Mouse (Mus musculus): ENCODE results near the gene 1700125H20Rik.
"Not testable (repeated sequence)": the region's sequence is repeated elsewhere in the genome, so short reads cannot be mapped to it uniquely, and the experiment has no call there.

1700125H20Rik gene

DNA sequence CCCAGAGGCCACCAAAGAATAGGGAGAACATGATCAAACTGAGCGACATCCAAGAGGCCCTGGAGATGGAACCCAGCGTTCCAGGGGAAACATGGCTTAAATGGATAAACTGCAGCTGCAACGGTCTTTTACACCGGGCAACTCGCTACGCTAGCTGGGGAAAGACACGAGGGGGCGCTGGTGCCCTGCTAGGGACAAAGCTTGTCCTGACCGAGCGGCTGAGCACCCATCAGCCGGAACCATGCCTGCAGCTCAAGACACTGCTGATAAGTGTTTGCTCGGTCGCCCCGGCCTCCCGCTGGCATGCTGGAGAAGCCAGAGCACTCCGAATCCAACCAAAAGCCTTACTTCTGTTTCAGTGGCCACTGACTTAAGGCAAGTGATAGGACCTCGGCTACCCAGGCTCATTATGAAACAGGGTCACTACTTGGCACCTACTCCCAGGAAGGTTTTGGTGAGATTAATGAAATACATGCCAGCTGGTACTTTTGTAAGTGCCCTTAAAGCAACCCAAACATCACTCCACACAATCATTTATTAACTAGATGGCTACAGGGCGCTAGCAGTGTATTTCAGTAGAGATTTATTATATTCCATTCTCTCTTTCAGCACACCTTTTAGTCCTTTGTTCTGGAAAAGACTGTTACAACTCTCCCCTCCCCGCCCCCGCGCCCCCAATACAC lies at the start of gene 1700125H20Rik:
TSS of gene 1700125H20Rik (plus strand) at position 347 of the 683 bp plus-strand sequence.
- CTCF ChIA-PET: interaction anchor here (0.6 to 0.9 kb wide), 3 partner anchors 9 to 139 kb away, joined by 3 read pairs; no protein-coding TSS in a partner anchor

DNA sequence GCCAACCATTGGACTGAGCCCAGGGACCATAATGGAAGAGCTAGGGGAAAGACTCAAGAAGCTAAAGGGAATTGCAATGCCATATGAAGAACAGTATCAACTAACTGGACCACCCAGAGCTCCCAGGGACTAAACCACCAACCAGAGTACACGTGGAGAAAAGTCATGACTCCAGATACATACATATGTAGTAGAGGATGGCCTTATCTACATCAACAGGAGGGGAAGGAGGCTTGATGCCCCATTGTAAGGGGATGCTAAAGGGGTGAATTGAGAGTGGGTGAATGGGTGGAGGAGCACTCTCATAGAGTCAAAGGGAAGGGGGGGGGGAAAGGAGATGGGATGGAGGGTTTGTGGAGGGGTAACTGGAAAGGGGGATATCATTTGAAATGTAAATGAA lies 48.1 kb upstream of the 1700125H20Rik start:
- CTCF ChIA-PET: no interaction called here

DNA sequence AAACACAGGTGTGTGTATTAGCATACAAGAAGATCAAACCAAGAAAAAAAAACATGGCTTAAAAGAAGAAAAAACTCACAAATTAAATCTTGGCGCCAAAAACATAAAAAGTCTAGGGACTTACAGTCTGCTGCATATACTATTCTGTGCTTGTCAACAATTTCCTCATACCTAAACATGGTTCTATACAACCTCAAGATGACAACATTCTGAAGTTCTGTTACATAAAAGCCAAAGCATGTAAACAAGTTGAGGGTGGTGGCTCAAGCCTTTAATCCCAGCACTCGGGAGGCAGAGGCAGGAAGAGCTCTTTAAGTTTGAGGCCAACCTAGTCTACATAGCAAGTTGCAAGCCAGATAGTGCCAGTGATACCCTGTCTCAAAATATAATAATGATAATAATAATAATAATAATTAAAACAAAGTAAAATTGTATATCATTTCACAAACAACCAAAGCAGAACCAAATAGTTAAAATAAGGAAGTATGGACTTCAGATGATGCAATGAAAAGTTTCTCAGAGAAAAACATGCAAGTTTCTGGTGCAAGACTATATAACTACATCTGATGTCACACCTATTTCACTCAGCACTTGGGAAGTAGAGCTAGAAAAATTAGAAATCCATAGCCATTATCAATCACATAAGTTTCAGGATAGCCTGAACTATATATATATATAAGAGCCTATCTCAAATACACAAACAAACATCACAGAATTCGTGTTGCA lies 46.8 kb upstream of the 1700125H20Rik start:
- CTCF ChIA-PET: no interaction called here

DNA sequence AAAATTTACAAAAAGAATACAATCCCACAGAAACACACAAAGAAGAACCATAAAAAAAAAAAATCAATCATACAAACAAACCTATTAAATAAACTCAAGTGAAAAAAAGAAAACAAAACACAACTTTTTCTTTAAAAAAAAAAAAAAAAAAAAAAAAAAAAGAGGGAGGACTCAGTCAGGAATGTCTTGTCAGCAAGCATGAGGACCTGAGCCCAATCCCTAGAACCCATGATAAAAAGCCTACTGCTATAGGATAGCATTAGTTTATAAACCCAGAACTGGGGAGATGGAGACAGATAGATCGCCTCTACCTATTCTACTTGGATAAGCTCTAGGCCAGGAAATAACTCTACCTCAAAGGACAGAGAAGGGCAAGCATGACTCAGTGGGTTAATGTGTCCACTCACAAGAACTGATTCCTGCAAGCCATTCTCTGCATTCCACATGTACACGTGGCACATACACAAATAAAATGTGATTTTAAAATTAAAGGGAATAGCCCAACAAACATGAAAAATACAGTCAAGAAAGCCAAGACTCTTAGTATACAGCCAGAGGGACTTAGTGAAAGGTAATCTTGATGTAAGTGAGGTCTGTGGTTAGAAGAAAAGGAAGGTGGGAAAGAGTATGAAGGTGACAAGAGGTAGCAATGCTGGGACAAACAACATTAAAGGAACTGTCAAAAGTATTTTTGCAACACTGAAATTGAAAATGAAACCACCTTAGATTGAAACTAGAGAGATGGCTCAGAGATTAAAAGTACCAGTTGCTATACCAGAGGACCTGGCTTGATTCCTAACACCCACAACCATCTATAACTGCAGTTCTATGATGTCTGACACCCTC lies 43.7 kb upstream of the 1700125H20Rik start:
- CTCF ChIA-PET: no interaction called here

DNA sequence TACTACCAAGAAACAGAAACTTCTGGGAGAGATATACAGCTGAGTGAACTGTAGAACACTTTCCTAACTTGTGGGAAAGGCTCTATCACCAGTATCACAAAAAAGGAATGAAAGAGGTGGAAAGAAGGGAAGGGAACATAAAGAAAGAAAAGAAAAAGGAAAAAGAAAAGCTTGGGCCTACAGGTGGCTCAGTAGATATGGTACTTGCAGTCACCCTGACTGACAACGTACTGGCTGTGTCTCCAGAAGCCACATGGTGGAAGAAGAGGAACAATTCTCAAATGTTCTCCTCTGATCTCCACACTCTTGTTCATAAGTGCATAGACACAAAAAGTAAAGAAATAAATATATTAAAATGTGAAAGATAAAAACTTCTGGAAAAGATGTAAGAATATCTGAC lies 41.3 kb upstream of the 1700125H20Rik start:
- CTCF ChIA-PET: no interaction called here

DNA sequence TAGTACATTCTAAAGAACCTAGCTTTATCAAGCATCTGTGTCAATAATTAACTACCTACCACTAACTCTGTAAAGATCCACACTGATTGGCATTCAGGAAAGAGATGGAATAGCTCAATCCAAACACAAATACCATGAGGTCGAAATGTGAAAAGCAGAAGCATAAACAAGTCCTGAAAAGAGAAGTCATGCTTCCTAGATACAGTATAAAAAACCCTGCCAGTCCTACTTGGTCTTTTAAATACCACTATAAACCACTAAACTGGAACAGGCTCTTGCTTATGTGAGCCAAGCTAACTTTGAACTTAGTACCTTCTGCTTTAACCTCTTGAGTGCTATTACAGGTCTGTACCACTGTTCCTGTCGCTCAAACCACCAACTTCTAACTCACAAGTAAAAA lies 38.7 kb upstream of the 1700125H20Rik start:
- CTCF ChIA-PET: no interaction called here

DNA sequence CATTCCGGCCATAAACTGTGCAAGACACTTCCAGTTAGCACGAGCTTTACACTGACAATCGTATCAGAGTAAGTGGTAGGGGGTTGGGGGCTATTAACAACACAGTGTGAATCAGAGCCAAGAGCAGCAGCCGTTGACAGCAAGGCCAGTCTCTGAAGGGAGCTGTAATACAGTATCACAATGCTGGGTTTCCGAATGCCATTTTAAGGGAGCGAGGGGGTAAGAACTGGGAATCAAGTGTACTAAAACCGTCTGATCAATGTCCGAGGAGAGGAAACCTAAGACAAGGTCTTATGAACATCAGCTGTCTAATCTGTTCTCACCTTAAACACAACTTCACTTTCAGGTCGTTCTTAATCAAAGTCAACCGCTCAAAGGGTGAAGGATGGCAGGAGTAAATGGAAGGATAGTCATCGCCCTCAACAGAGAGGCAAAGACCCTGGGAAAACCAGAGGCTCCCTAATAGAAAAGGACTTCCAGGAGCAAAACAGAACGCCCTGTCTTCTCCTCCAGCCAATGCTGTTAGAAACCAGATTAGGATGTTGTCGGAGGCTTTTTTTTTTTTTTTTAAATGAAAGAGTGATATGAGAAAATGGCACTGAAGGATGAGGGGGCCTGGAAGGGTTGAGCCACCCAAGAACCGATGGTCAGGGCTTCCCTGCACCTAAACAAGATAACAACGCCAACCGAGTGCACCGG lies 31.3 kb upstream of the 1700125H20Rik start:
- CTCF ChIA-PET: no interaction called here

DNA sequence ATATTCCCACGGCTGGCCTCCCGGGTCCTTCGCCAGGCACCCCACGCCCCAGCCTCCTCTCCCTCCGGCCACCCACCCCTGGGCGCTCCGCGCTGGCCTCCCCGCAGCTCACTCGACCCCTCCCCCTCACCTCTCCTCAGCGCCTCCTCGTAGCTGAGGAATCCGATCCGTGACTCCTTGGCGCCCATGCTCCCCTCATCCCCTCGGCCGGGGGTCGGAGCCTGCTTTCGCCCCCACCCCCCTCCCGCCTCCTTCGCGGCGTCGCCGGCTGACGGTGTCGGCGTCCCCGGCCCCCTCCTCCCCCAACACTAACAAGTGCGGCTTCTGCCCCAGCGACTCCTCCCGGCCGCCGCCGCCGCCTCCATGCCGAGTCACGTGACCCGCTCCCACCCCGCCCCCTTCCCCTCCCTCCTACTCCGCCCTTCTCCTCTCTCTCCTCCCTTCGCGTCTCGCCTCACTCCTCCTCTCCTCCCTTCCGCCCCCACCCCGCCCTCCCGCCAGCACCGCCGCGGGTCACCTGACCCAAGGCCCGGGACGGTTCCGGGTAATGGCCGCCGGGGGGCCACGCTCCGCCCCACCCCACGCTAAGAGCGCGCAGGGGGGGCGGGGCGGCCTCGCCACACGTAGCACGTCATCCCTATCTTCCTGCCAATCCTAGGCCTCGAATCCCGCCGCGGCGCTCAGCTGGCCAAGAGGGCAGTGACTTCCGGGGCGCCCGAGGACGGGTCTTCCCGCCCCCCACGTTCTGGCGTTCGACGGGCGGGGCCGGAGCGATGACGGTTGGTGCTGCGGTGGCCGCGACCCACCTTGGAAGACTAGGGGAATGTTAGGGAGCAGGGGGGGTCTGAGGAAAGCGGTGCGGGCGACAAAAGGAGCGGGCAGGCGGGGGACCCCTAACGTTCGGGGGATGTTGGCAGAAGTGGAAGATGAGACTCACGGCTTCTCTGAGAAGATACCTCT lies 30.3 kb upstream of the 1700125H20Rik start, which contains the start of gene Usp32:
TSS of gene Usp32 (minus strand) at position 581 of the 960 bp plus-strand sequence.
- CTCF ChIA-PET: interaction anchor here (0.6 kb wide), 1 partner anchor 118 kb away, joined by 3 read pairs; no protein-coding TSS in a partner anchor

DNA sequence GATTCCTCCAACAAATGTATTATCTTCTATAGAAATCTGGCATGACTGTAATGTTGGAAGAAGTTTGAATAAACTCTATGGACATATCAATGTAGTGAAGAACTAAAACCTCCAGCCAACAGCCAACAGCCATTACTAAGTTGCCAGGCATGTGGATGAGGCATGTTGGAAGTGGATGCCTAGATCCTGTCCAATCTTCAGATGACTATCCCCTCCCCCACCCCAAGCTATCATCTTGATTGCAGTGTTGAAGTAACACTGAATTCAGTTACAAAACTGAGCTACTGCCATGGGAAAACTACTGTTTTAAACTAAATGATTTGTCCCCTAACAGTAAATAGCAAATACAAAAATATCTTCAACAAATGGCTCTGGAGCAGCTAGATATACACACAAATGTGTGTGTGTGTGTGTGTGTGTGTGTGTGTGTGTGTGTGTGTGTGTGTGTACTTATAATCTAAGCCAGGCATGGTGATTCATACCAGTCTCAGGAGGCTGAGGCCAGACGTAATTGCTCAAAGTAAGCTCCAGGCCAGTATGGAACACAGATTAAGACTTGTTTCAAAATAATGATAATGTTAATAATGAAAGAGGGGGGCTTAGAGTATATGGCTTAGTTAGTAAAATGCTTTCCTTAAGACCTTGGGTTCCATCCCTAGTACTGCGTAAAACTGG lies 17.8 kb upstream of the 1700125H20Rik start:
- CTCF ChIA-PET: no interaction called here

DNA sequence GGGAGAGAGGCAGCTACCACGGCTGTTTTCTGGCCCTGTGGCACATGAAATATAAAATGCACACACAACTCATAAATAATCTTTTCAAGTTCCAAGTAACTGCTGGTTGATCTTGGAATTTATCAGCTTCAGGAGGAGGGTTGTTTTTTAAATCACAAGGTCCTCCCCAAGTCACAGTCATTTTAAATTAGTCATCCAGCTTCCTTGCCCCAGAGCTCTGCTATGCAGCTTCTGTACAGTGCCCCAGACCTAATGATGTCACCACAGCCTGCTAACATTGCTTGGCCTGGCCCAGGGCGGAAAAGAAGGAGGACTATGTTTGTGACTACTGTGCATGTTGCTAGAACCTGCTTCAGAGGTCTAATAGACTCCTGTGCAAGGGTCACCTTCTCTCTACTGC lies 12.9 kb upstream of the 1700125H20Rik start:
- CTCF ChIA-PET: interaction anchor here (0.6 kb wide), 1 partner anchor 940 kb away, joined by 3 read pairs; no protein-coding TSS in a partner anchor

DNA sequence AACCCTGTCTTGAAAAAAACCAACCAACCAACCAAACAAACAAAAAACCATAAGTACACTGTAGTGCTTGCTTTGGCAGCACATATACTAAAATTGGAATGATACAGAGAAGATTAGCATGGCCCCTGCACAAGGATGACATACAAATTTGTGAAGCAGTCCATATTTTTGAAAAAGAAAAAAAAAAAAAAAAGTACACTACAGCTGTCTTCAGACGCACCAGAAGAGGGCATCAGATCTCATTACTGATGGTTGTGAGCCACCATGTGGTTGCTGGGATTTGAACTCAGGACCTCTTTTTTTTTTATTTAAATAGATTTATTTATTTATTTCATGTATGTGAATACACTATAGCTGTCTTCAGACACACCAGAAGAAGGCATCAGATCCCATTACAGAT lies 7.2 kb upstream of the 1700125H20Rik start:
- CTCF ChIA-PET: not testable (repeated sequence)

DNA sequence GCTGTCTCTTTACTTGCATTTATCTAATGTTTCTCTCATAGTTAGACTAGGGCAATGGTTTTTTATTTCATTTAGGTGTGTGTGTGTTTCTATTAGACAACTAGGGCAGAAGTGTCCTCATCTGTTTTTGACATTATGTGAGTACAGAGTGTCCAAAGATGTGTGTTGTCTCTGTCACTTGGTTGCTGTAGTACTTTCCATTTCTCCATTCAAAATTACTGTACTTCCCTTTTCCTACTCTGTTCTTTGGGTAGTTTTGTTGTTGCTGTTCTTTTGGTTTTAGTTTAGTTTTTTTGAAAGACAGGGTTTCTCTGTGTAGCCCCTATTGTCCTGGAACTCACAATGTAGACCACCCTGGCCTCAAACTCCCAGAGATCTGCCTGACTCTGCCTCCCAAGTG lies 5.8 kb upstream of the 1700125H20Rik start:
- CTCF ChIA-PET: interaction anchor here (0.6 kb wide), 1 partner anchor 104 kb away, joined by 3 read pairs; no protein-coding TSS in a partner anchor

DNA sequence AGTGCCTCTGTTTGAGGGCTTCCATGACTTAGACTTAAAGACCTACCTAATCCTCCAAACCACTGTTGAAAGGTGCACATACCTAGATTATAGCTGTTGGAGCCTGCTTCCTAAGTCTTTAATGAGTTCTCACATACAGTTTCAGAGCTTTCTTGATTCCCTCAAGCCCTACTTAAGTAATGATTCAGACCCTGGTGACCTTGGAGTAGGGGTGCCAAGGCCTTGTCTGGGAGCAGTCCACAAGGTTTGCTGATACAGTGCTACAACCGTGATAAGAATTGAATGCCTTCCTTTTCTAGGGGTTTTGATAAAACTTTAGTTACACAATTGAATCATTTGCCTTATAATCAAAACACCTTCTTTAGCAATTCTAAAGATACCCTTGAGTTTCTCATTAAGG lies 2.7 kb upstream of the 1700125H20Rik start:
- CTCF ChIA-PET: interaction anchor here (1.2 kb wide), 1 partner anchor 17 kb away, joined by 3 read pairs; no protein-coding TSS in a partner anchor

DNA sequence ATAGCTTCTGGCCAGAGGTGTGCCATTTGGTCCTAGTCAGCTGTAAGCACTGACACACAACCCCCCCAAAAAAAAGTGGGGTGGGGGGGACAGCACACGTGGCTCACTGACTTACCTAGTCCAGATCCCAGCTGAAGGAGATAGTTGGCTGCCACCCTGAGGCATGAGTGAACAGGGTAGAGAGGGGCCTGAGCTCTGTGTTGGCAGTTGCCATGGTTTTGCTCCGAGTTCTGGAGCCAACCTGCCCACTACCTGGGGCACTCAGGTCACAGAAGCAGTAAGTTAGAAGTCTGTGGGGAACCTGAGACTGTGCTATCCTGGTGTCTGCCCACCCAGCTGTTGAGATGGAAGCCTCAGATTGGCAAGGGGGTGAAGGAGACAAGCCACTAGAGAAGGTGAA lies 629 bp downstream of the 1700125H20Rik start:
- CTCF ChIA-PET: no interaction called here

DNA sequence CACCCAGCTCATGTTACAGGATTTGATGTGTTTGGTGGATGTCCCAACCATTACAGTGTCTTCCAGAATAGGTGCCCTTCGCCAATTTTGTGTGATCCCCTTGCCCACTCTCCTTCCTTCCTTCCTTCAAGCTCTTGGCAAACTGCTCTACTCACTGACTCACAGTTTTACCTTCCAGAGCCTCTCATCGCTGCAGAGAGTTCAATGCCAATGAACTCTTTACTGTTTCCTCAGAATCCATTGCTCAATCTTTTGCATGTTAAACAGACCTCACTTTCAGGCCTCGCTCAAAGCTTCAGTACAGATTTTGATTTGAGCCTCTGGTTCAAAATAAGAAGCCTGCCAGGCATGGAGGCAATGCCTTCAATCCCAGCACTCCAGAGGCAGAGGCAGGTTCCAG lies 5.7 kb downstream of the 1700125H20Rik start:
- CTCF ChIA-PET: interaction anchor here (0.6 kb wide), 1 partner anchor 299 kb away, joined by 3 read pairs; no protein-coding TSS in a partner anchor

DNA sequence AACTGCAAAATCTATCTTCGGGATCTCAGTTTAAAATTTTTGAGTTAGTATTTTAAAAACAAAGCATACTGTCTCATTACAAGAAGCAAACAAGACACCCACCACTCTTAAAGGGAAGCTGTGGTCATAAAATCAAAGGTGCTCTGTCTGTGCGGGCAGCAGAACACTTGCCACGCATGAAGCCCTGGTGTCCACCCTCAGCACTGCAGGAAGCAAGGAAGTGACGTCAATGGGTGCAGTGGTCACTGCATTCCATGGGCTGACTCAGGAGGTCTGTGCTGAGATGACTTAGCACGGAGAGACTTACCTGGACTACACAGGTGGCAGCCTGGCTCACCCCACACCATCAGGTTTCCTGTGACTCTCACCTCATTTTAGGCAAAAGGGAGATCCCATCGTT lies 7.6 kb downstream of the 1700125H20Rik start:
- CTCF ChIA-PET: no interaction called here

DNA sequence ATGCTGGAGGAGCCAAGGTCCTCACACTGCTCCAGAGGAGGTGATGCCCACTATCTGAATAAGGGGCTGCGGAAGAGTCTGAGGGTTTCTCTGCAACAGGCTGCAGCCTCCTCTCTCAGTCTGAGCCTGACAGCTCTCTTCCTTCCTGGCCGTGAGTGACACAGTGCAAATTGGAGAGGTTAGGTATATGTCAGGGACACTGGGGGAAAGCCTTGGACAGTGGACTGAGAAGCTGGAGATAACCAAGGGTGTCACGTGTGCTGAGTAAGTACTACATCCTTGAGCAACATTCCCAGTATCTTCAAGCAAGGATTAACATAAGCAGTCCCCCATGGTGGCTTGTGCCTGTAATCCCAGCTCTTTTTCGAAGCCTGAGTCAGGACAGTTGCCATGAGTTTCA lies 8.2 kb downstream of the 1700125H20Rik start:
- CTCF ChIA-PET: interaction anchor here (0.6 kb wide), 1 partner anchor 85 kb away, joined by 3 read pairs; no protein-coding TSS in a partner anchor

DNA sequence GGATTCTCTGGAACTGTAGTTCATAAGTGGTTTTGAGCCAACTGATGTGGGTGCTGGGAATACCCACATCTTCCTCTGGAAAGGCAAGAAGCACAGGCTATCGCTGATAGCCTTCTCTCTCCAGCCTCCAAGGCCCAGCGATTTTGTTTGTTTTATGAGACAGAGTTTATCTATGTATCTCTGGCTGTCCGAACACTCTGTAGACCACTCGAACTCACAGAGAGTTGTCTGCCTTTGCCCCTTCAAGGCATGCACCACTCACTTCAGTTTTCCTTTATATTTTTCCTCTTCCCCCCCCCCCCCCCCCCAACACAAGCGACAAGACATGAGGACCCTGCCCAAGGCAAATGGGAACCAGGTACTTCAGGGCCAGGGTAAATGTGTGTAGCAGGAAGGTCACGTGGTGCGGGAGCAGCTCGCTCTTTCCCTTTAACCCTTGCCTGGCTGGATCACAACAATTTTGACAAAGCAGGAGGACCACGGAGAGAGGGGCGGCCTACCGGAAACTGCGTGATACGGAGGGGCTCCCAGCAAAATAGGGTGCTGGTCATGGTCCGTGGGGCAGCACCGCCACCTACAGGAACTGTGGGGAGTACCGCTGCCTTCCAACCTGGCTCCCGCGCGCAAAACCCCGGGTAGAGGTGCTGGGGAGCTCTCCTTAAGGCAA lies 12.5 kb downstream of the 1700125H20Rik start:
- CTCF ChIA-PET: interaction anchor here (0.6 to 1.1 kb wide), 3 partner anchors 17 to 58 kb away, joined by 3 to 17 read pairs (median 4); no protein-coding TSS in a partner anchor

DNA sequence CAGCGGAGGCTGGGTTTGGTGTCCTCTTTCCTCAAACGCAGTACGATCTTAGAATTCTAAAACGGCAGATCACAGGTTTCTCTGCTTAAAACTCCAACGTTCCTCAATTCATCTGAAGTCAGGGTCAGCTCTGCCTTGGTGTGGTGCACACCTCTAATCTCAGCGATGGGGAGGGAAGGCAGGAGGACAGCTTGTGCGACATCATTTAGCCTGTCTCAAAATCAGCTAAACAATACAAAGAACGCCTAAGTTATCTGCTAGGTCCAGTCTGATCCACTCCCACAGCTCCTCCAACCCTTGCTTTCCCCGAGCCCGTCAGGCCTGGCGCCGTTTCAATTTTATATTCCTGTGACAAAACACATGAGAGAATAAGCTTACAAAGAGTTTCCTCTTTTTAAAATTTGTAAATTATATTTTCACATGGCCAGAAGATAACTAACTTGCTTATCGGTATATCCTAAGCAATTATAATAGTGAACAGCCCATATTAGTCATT lies 13.1 kb downstream of the 1700125H20Rik start:
- CTCF ChIA-PET: interaction anchor here (0.6 to 1.1 kb wide), 3 partner anchors 18 to 58 kb away, joined by 3 to 17 read pairs (median 4); no protein-coding TSS in a partner anchor
